Mouse (Mus musculus) heart, embryonic 11.5 days (tissue): ENCODE data around the gene Trabd2b. TPM values are rescaled to one million over a fixed set of nuclear protein-coding genes. Genes with fewer than 3 reads are reported as not detected.

Experiments used
- ATAC-seq: fragments of 200-750 bp; cut with Nextera tagmentation; replicated peaks from 2 replicates; pipeline ENCODE4 v1.8.0; 2017; ENCODE audit warnings: moderate library complexity; ENCODE audit not compliant: insufficient number of reproducible peaks, low FRiP score, low TSS enrichment
- H3K27ac ChIP-seq: fragments of 300-500 bp; sonication (generic); 2 replicates; pipeline ENCODE4 v1.5.1; 2014; ENCODE audit warnings: mild to moderate bottlenecking, low read depth, low read length
- H3K27me3 ChIP-seq: fragments of 300-500 bp; sonication (generic); 2 replicates; pipeline ENCODE4 v1.6.1; 2014; ENCODE audit warnings: mild to moderate bottlenecking, low read length, mixed read lengths; ENCODE audit not compliant: control insufficient read depth, insufficient read depth
- H3K36me3 ChIP-seq: fragments of 300-500 bp; sonication (generic); 2 replicates; pipeline ENCODE4 v1.6.1; 2014; ENCODE audit warnings: mild to moderate bottlenecking, low read length, moderate library complexity, mixed read lengths; ENCODE audit not compliant: control insufficient read depth, insufficient read depth
- H3K4me1 ChIP-seq: fragments of 300-500 bp; sonication (generic); 2 replicates; pipeline ENCODE4 v1.6.1; 2014; ENCODE audit warnings: low read length; ENCODE audit not compliant: control insufficient read depth, insufficient read depth
- H3K4me2 ChIP-seq: fragments of 300-500 bp; sonication (generic); 2 replicates; pipeline ENCODE4 v1.6.1; 2014; ENCODE audit warnings: mild to moderate bottlenecking, moderate library complexity
- H3K4me3 ChIP-seq: fragments of 300-500 bp; sonication (generic); 2 replicates; pipeline ENCODE4 v1.5.1; 2014; ENCODE audit warnings: low read depth, low read length
- H3K9ac ChIP-seq: fragments of 300-500 bp; sonication (generic); 2 replicates; pipeline ENCODE4 v1.6.1; 2014; ENCODE audit warnings: mild to moderate bottlenecking, low read depth, low read length, moderate library complexity
- H3K9me3 ChIP-seq: fragments of 300-500 bp; sonication (generic); replicated peaks from 2 replicates; pipeline ENCODE4 v1.6.1; 2016; ENCODE audit warnings: low read length; ENCODE audit not compliant: control insufficient read depth
- WGBS: fragments of 180-500 bp; shearing (Covaris S2); extraction: QIAGEN DNeasy Blood & Tissue Kit; methylation state at CpG from one replicate; pipeline ENCODE4 v1.1.7; 2014; ENCODE audit not compliant: insufficient replicate concordance; 5-methylcytosine and 5-hydroxymethylcytosine counted together
- polyA plus RNA-seq: library from polyadenylated mRNA; unstranded; fragments of >200 nt; fragmentation: Nextera tagmentation; extraction: Ambion mirVana; gene quantifications from 2 replicates; pipeline ENCODE4 v1.2.1, GENCODE M21; 2014

Trabd2b gene
- polyA plus RNA-seq, 1 experiment from 2014 or later = 1.5 TPM

GRCm38 (mm10) chr4:114457111-114457510, 50.6 kb downstream of the Trabd2b start:
- no peak for ATAC-seq
- peaks cover 10% of the 10 kb centered on the region for H3K4me1 ChIP-seq
- H3K4me2 ChIP-seq = no peak overlapping the region

GRCm38 (mm10) chr4:114459591-114459990, 53.1 kb downstream of the Trabd2b start:
- Histone ChIP-seq H3K9ac (no peak overlapping the region), H3K9me3 (no peaks in the 10 kb centered on the region), H3K36me3 (no peaks in the 10 kb centered on the region), H3K4me2 (no peak overlapping the region), H3K27ac (no peak overlapping the region), H3K27me3 (peaks cover 10% of the 10 kb centered on the region; the same call in 1 of the 2 replicates), H3K4me3 (no peak overlapping the region), H3K4me1 (peaks cover 10% of the 10 kb centered on the region)
- 50% methylated on average over 5 of the region's 5 CpGs for WGBS
- peak; percentile 26; the same call in 1 of the 2 replicates for ATAC-seq

More at GRCm38 (mm10) chr4:114457111-114457510, 50.6 kb downstream of the Trabd2b start:
- no peak overlapping the region for H3K9ac ChIP-seq
- H3K9me3 ChIP-seq = no peaks in the 10 kb centered on the region
- no peak overlapping the region for H3K4me3 ChIP-seq
- 82% methylated on average over 2 of the region's 2 CpGs for WGBS
- no peaks in the 10 kb centered on the region for H3K36me3 ChIP-seq
- no peaks in the 10 kb centered on the region for H3K27me3 ChIP-seq
- no peak overlapping the region for H3K27ac ChIP-seq

- H3K4me1 ChIP-seq = peaks cover 10% of the 10 kb centered on the region
- 58% methylated on average over 5 of the region's 5 CpGs for WGBS
- no peak overlapping the region for H3K27ac ChIP-seq
- H3K4me2 ChIP-seq = no peak overlapping the region
- no peak for ATAC-seq
- no peaks in the 10 kb centered on the region for H3K9me3 ChIP-seq
- peaks cover 10% of the 10 kb centered on the region; the same call in 1 of the 2 replicates for H3K27me3 ChIP-seq
- no peak overlapping the region for H3K9ac ChIP-seq
- no peaks in the 10 kb centered on the region for H3K36me3 ChIP-seq
- H3K4me3 ChIP-seq = no peak overlapping the region
These were observed 53.9 kb downstream of the Trabd2b start for GRCm38 (mm10) chr4:114460401-114460800.

GRCm38 (mm10) chr4:114461093-114461492, 54.6 kb downstream of the Trabd2b start:
- WGBS = 65% methylated on average over 5 of the region's 5 CpGs
- Histone ChIP-seq H3K36me3 (no peaks in the 10 kb centered on the region), H3K4me1 (peaks cover 10% of the 10 kb centered on the region), H3K9me3 (no peaks in the 10 kb centered on the region), H3K4me2 (no peak overlapping the region), H3K27ac (no peak overlapping the region), H3K9ac (no peak overlapping the region), H3K27me3 (peaks cover 12% of the 10 kb centered on the region), H3K4me3 (no peak overlapping the region)
- ATAC-seq = no peak

- Histone ChIP-seq H3K4me2 (no peak overlapping the region), H3K27me3 (peaks cover 34% of the 10 kb centered on the region), H3K4me1 (peaks cover 14% of the 10 kb centered on the region), H3K9me3 (no peaks in the 10 kb centered on the region), H3K36me3 (no peaks in the 10 kb centered on the region), H3K27ac (no peak overlapping the region), H3K9ac (no peak overlapping the region), H3K4me3 (no peak overlapping the region)
- 53% methylated on average over 2 of the region's 2 CpGs for WGBS
- no peak for ATAC-seq
These were observed 59.1 kb downstream of the Trabd2b start for GRCm38 (mm10) chr4:114465641-114466040.

- H3K4me1 ChIP-seq = peaks cover 14% of the 10 kb centered on the region
- H3K27me3 ChIP-seq = peaks cover 49% of the 10 kb centered on the region
- 0 out of 2 replicates have a peak, but pooled peaks have one; percentile 40 for ATAC-seq
- H3K4me3 ChIP-seq = no peak overlapping the region
- no peak overlapping the region for H3K9ac ChIP-seq
- no peak overlapping the region for H3K27ac ChIP-seq
- H3K9me3 ChIP-seq = no peaks in the 10 kb centered on the region
- WGBS = 31% methylated on average over 6 of the region's 6 CpGs
- peak overlapping the region; percentile 5 for H3K4me2 ChIP-seq
- H3K36me3 ChIP-seq = no peaks in the 10 kb centered on the region
These were observed 61.0 kb downstream of the Trabd2b start for GRCm38 (mm10) chr4:114467371-114468094.

GRCm38 (mm10) chr4:114468095-114468429, 61.5 kb downstream of the Trabd2b start:
- 0 out of 2 replicates have a peak, but pooled peaks have one; percentile 15 for ATAC-seq
- 21% methylated on average over 7 of the region's 7 CpGs for WGBS

GRCm38 (mm10) chr4:114469881-114470280, 63.4 kb downstream of the Trabd2b start:
- WGBS = 62% methylated on average over 1 of the region's 1 CpGs
- peaks cover 59% of the 10 kb centered on the region for H3K27me3 ChIP-seq
- no peaks in the 10 kb centered on the region for H3K36me3 ChIP-seq
- H3K9me3 ChIP-seq = no peaks in the 10 kb centered on the region
- no peak overlapping the region for H3K4me2 ChIP-seq
- H3K4me1 ChIP-seq = peaks cover 14% of the 10 kb centered on the region
- ATAC-seq = no peak
- H3K9ac ChIP-seq = no peak overlapping the region
- no peak overlapping the region for H3K4me3 ChIP-seq
- H3K27ac ChIP-seq = no peak overlapping the region

More at GRCm38 (mm10) chr4:114468095-114468429, 61.5 kb downstream of the Trabd2b start:
- Histone ChIP-seq H3K4me2 (peak overlapping the region; percentile 5), H3K9ac (no peak overlapping the region), H3K9me3 (no peaks in the 10 kb centered on the region), H3K27me3 (peaks cover 46% of the 10 kb centered on the region), H3K4me3 (no peak overlapping the region), H3K36me3 (no peaks in the 10 kb centered on the region), H3K4me1 (peaks cover 14% of the 10 kb centered on the region), H3K27ac (0 out of 2 replicates have a peak overlapping the region, but pooled peaks have one; percentile 15)

- ATAC-seq = peak; percentile 52; the same call in 1 of the 2 replicates
- Histone ChIP-seq H3K4me1 (peaks cover 19% of the 10 kb centered on the region), H3K4me3 (no peak overlapping the region), H3K9ac (no peak overlapping the region), H3K9me3 (no peaks in the 10 kb centered on the region), H3K36me3 (no peaks in the 10 kb centered on the region), H3K27me3 (peaks cover 61% of the 10 kb centered on the region), H3K27ac (no peak overlapping the region), H3K4me2 (no peak overlapping the region)
- 54% methylated on average over 5 of the region's 5 CpGs for WGBS
These were observed 65.6 kb downstream of the Trabd2b start for GRCm38 (mm10) chr4:114472143-114472542.
